Mouse (Mus musculus) embryo, embryonic 10 days (tissue): ENCODE results near the gene Ankrd11.

Experiments used
- DNase-seq: peaks from one replicate; pipeline ENCODE4 v3.0.0-alpha.2; 2015; ENCODE audit warnings: low spot score

Ankrd11 gene

GRCm38 (mm10) chr8:122847829-122848561 lies 194.1 kb downstream of the Ankrd11 start, which contains the start of gene Cdh15:
Gene Cdh15, plus strand, starts transcription at chr8:122847966.
- peak; percentile 73 for DNase-seq

- DNase-seq: no peak
Observed at GRCm38 (mm10) chr8:122845662-122846061, 196.4 kb downstream of the Ankrd11 start.

GRCm38 (mm10) chr8:122844161-122844560 lies 197.9 kb downstream of the Ankrd11 start:
- no peak for DNase-seq

- no peak for DNase-seq
Observed at GRCm38 (mm10) chr8:122836696-122837095, 205.4 kb downstream of the Ankrd11 start.

DNA sequence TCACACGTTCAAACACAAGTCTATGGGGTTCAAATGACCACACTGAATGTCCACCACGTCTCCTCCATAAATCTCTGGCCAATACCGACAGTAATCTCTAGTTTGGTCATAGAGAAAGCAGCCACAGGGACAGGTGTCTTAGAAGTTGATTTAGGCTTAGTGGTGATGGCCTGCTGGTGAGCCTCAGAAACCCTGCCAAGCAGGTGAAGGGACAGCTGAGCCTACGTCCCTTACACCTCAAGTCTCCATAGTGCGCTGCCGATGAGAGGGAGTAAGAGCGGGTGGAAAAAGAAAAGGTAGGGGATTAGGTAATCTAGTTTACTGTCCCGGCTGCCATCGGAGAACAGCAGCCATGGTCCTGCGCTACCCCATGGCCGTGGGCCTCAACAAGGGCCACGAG lies 205.9 kb downstream of the Ankrd11 start:
- no peak for DNase-seq

GRCm38 (mm10) chr8:122834971-122835370 lies 207.1 kb downstream of the Ankrd11 start:
- peak; percentile 93 for DNase-seq

- no peak for DNase-seq
Observed at GRCm38 (mm10) chr8:122834416-122834815, 207.7 kb downstream of the Ankrd11 start.
